Mouse (Mus musculus): ENCODE results near the gene Fam102a. TPM values are rescaled to one million over a fixed set of nuclear protein-coding genes. Genes with fewer than 3 reads are reported as not detected.

Gene Fam102a
- total RNA-seq, 2 experiments from 2014 or later = 2.4 to 2.9 TPM

- no peak for DNase-seq
Measured at GRCm38 (mm10) chr2:32608778-32609435, 73.8 kb downstream of the Fam102a start.

GRCm38 (mm10) chr2:32610610-32611229 is 75.6 kb downstream of the Fam102a start:
- DNase-seq = no peak

GRCm38 (mm10) chr2:32612274-32612673 is 77.1 kb downstream of the Fam102a start:
- no peak for DNase-seq

- DNase-seq = no peak
Measured at GRCm38 (mm10) chr2:32617109-32617508, 82.0 kb downstream of the Fam102a start.

- no peak for DNase-seq
Measured at GRCm38 (mm10) chr2:32617601-32618000, 82.5 kb downstream of the Fam102a start.

GRCm38 (mm10) chr2:32618051-32618450 is 82.9 kb downstream of the Fam102a start:
- DNase-seq = no peak

Other genes starting within 250 kb of the Fam102a start
- gene Golga2, start 247.9 kb upstream of the Fam102a start, total RNA-seq (2021) = 10 to 100 TPM; 53.5 to 57.4 TPM
- gene Swi5, start 247.3 kb upstream of the Fam102a start, total RNA-seq (2021) = 100 to 1,000 TPM; 112 to 120 TPM
- 10 to 100 TPM; 25.1 to 27.7 TPM for gene Ciz1, start 183.0 kb upstream of the Fam102a start, total RNA-seq (2021)
- gene Dnm1, start 182.0 kb upstream of the Fam102a start, total RNA-seq (2021) = 1 to 10 TPM; 6.0 to 8.7 TPM
- gene 1110008P14Rik, start 153.4 kb upstream of the Fam102a start, total RNA-seq (2021) = 10 to 100 TPM; 35.2 to 39.7 TPM
- 1 to 10 TPM; 1.4 to 2.1 TPM for gene Lcn2, start 147.1 kb upstream of the Fam102a start, total RNA-seq (2021)
- gene Ptges2, start 139.4 kb upstream of the Fam102a start, total RNA-seq (2021) = 10 to 100 TPM; 42.2 to 49.3 TPM
- 1 to 10 TPM; 1.6 to 2.0 TPM for gene Naif1, start 84.9 kb upstream of the Fam102a start, total RNA-seq (2021)
- 10 to 100 TPM; 19.2 to 68.3 TPM for gene Slc25a25, start 83.9 kb upstream of the Fam102a start, total RNA-seq (2021)
- 10 to 100 TPM; 11.7 to 12.6 TPM for gene Dpm2, start 35.5 kb downstream of the Fam102a start, total RNA-seq (2021)
- gene Pip5kl1, start 39.5 kb downstream of the Fam102a start, total RNA-seq (2021) = not detected
- not detected for gene 9430097D07Rik, start 40.4 kb downstream of the Fam102a start, total RNA-seq (2021)
- 10 to 100 TPM; 24.6 to 29.2 TPM for gene St6galnac4, start 51.8 kb downstream of the Fam102a start, total RNA-seq (2021)
- gene St6galnac6, start 64.4 kb downstream of the Fam102a start, total RNA-seq (2021) = 10 to 100 TPM; 37.3 to 42.6 TPM
- gene Ak1, start 86.4 kb downstream of the Fam102a start, total RNA-seq (2021) = 1,000 to 10,000 TPM; 1,680 to 2,125 TPM
- 10 to 100 TPM; 28.0 to 30.7 TPM for gene Eng, start 111.3 kb downstream of the Fam102a start, total RNA-seq (2021)
- gene Fpgs, start 168.8 kb downstream of the Fam102a start, total RNA-seq (2021) = 1 to 10 TPM; 3.9 to 4.7 TPM
- gene Cdk9, start 177.7 kb downstream of the Fam102a start, total RNA-seq (2021) = 10 to 100 TPM; 17.2 to 20.0 TPM
- gene Sh2d3c, start 185.7 kb downstream of the Fam102a start, total RNA-seq (2021) = 1 to 10 TPM; 4.2 to 8.4 TPM
- not detected for gene 6330409D20Rik, start 205.7 kb downstream of the Fam102a start, total RNA-seq (2021)
- gene Tor2a, start 221.9 kb downstream of the Fam102a start, total RNA-seq (2021) = 1 to 10 TPM; 4.9 to 5.7 TPM
- gene Ttc16, start 240.3 kb downstream of the Fam102a start, total RNA-seq (2021) = not detected
- 1 to 10 TPM; 2.0 to 2.9 TPM for gene Ptrh1, start 240.5 kb downstream of the Fam102a start, total RNA-seq (2021)
- gene Cfap157, start 249.1 kb downstream of the Fam102a start, total RNA-seq (2021) = not detected